Mouse (Mus musculus) embryonic facial prominence, embryonic 11.5 days (tissue): ENCODE data around the gene Col4a2. TPM values are rescaled to one million over a fixed set of nuclear protein-coding genes. Genes with fewer than 3 reads are reported as not detected.

Experiments
- ATAC-seq: fragments of 200-750 bp; cut with Nextera tagmentation; replicated peaks from 2 replicates; pipeline ENCODE4 v1.8.0; 2017; ENCODE audit warnings: low read depth; ENCODE audit not compliant: insufficient number of reproducible peaks, low FRiP score, low TSS enrichment
- DNase-seq: peaks from one replicate; pipeline ENCODE4 v3.0.0-alpha.2; 2015; ENCODE audit warnings: low spot score
- H3K27ac ChIP-seq: fragments of 300-500 bp; sonication (generic); replicated peaks from 2 replicates; pipeline ENCODE4 v1.5.1; 2014; ENCODE audit warnings: mild to moderate bottlenecking, low read depth, low read length, control low read depth
- H3K27me3 ChIP-seq: fragments of 300-500 bp; sonication (generic); 2 replicates; pipeline ENCODE4 v1.6.1; 2014; ENCODE audit warnings: mild to moderate bottlenecking, low read length, moderate library complexity, mixed read lengths; ENCODE audit not compliant: control insufficient read depth, insufficient read depth
- H3K36me3 ChIP-seq: fragments of 300-500 bp; sonication (generic); replicated peaks from 2 replicates; pipeline ENCODE4 v1.6.1; 2014; ENCODE audit warnings: low read depth, mild to moderate bottlenecking, low read length, moderate library complexity, mixed read lengths; ENCODE audit not compliant: control insufficient read depth, insufficient read depth
- H3K4me1 ChIP-seq: fragments of 300-500 bp; sonication (generic); 2 replicates; pipeline ENCODE4 v1.6.1; 2014; ENCODE audit warnings: low read length, mixed read lengths; ENCODE audit not compliant: control insufficient read depth, insufficient read depth
- H3K4me2 ChIP-seq: fragments of 300-500 bp; sonication (generic); 2 replicates; pipeline ENCODE4 v1.6.1; 2014; ENCODE audit warnings: low read depth, mild to moderate bottlenecking, control low read depth, low read length, moderate library complexity
- H3K4me3 ChIP-seq: fragments of 300-500 bp; sonication (generic); 2 replicates; pipeline ENCODE4 v1.5.1; 2014; ENCODE audit warnings: low read depth, low read length, control low read depth
- H3K9ac ChIP-seq: fragments of 300-500 bp; sonication (generic); replicated peaks from 2 replicates; pipeline ENCODE4 v1.6.1; 2014; ENCODE audit warnings: mild to moderate bottlenecking, control low read depth, low read length
- H3K9me3 ChIP-seq: fragments of 300-500 bp; sonication (generic); replicated peaks from 2 replicates; pipeline ENCODE4 v1.6.1; 2016; ENCODE audit warnings: mild to moderate bottlenecking, low read length, inconsistent platforms, mixed read lengths; ENCODE audit not compliant: control insufficient read depth
- WGBS: fragments of 180-500 bp; shearing (Covaris S2); extraction: QIAGEN DNeasy Blood & Tissue Kit; methylation state at CpG from one replicate; pipeline ENCODE4 v1.1.7; 2014; 5-methylcytosine and 5-hydroxymethylcytosine counted together
- polyA plus RNA-seq: library from polyadenylated mRNA; unstranded; fragments of >200 nt; fragmentation: Nextera tagmentation; extraction: Ambion mirVana; gene quantifications from 2 replicates; pipeline ENCODE4 v1.2.1, GENCODE M21; 2014

Gene Col4a2
- polyA plus RNA-seq, 1 experiment from 2014 or later, result 26.7 TPM

DNA sequence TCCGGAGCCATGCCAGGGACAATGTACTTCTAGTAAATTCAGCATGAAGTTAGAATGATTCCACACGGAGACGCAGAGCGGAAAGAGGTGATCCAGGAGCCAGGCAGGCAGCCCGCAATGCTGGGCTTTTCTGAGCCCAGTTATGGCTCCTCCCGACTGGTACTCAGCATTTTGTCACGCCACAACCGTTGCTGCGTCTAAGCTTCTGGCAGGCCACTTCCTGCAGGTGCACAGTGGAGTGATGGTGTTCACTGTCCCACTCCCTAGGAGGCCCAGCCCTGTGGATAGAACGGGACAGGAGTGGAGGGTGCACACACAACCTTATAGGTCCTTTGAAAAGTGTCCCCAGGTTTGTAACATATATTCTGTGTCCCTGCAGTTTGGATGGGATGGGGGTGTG, 83.0 kb downstream of the Col4a2 start:
- Histone ChIP-seq H3K4me1 (no peaks in the 10 kb centered on the region), H3K27me3 (no peaks in the 10 kb centered on the region), H3K4me3 (no peak overlapping the region), H3K4me2 (no peak overlapping the region), H3K9me3 (no peaks in the 10 kb centered on the region), H3K36me3 (no peaks in the 10 kb centered on the region), H3K9ac (no peak overlapping the region), H3K27ac (no peak overlapping the region; the same call in 1 of the 2 replicates)
- 78% methylated on average over 10 of the region's 10 CpGs for WGBS
- no peak for ATAC-seq
- DNase-seq, result no peak

DNA sequence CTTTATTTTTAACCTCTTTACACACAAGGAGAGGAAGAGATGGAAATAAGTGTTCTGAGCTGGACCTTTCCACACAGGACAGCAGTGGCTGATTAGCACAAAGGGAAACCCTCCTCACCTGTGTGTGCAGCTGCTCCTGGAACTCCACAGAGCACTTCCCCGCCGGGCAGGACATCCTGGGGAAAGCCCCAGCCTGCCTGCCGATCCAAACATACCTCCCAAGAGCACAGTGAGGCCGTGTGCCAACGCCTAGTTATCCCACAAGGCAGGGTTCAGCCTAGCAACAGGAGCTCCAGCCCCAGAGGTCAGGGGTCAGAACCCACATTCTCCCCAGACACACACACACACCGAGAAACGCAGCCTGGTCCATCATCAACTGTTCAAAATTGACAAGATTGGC, 83.5 kb downstream of the Col4a2 start:
- no peak overlapping the region for H3K27ac ChIP-seq
- no peaks in the 10 kb centered on the region for H3K4me1 ChIP-seq
- H3K9me3 ChIP-seq, result no peaks in the 10 kb centered on the region
- no peak overlapping the region for H3K4me2 ChIP-seq
- H3K9ac ChIP-seq, result no peak overlapping the region
- no peaks in the 10 kb centered on the region for H3K36me3 ChIP-seq
- 65% methylated on average over 7 of the region's 7 CpGs for WGBS
- no peak for ATAC-seq
- H3K27me3 ChIP-seq, result no peaks in the 10 kb centered on the region
- H3K4me3 ChIP-seq, result no peak overlapping the region
- DNase-seq, result no peak

DNA sequence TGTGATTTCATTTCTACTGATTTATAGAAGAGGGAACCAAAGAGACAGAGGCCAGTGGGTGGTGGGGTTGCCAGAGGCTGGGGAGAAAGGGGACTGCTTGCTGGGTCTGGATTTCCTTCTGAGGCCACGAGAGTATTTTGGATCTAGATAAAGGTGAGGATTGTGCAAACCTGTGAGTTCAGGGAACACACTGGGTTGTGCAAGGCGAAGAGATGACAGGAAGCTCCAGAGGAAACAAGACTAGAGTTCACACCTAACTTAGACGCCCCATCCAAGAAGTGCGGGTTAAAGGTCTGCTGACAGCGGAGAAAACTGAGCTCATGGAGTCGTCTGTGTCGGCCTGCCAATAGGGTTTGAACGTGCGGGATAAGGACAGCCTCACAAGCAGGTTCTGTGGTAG, 84.5 kb downstream of the Col4a2 start:
- no peak for DNase-seq
- Histone ChIP-seq H3K4me1 (no peaks in the 10 kb centered on the region), H3K4me3 (no peak overlapping the region), H3K36me3 (no peaks in the 10 kb centered on the region), H3K4me2 (no peak overlapping the region), H3K9ac (no peak overlapping the region), H3K27ac (no peak overlapping the region), H3K9me3 (no peaks in the 10 kb centered on the region), H3K27me3 (no peaks in the 10 kb centered on the region)
- 81% methylated on average over 9 of the region's 9 CpGs for WGBS
- no peak for ATAC-seq

DNA sequence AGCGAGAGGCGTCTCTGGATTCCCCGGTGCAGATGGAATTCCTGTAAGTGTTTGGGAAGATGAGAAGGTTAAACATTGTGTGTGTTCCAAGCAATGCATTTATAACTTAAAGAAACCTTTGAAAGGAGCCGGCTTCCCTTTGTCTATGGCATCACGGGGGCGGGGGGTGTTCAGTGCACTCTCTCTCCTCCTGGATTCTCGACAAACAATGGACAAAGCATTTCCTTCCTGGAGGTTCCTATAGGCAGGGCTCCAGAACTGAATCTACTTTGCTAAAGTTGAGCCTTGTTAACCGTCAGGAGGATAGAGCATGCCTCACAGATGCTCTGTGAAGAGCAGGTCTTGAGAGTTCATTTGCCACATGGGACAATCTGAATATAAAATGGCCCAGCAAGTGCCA, 87.1 kb downstream of the Col4a2 start:
- H3K4me1 ChIP-seq, result no peaks in the 10 kb centered on the region
- no peak overlapping the region for H3K4me2 ChIP-seq
- no peak overlapping the region for H3K4me3 ChIP-seq
- H3K27me3 ChIP-seq, result no peaks in the 10 kb centered on the region
- H3K36me3 ChIP-seq, result no peaks in the 10 kb centered on the region
- WGBS, result 33% methylated on average over 8 of the region's 8 CpGs
- no peaks in the 10 kb centered on the region for H3K9me3 ChIP-seq
- DNase-seq (no peak), ATAC-seq (no peak)
- no peak overlapping the region for H3K9ac ChIP-seq
- H3K27ac ChIP-seq, result no peak overlapping the region

DNA sequence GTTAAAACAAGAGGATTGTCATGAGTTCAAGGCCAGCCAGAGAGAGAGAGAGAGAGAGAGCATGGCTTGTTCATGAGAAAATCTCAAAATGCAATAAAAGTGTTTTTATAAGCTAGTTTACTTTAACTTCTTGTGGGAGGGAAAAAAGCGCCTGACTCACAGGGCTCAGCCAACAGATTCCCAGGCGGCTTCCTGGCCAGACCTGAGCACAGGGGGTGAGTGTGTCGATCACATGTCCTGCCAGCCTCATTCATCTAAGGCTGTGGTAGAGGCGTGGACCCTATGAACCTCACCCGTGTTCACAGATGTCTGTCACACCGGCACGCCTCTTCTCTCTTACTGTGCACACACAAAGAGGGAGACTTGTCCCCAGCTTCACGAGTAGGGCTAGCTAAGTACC, 87.6 kb downstream of the Col4a2 start:
- ATAC-seq (no peak), DNase-seq (no peak)
- WGBS, result 77% methylated on average over 8 of the region's 8 CpGs
- Histone ChIP-seq H3K27me3 (no peaks in the 10 kb centered on the region), H3K4me2 (no peak overlapping the region), H3K4me3 (no peak overlapping the region), H3K9me3 (no peaks in the 10 kb centered on the region), H3K36me3 (no peaks in the 10 kb centered on the region), H3K9ac (no peak overlapping the region), H3K27ac (no peak overlapping the region), H3K4me1 (no peaks in the 10 kb centered on the region)

DNA sequence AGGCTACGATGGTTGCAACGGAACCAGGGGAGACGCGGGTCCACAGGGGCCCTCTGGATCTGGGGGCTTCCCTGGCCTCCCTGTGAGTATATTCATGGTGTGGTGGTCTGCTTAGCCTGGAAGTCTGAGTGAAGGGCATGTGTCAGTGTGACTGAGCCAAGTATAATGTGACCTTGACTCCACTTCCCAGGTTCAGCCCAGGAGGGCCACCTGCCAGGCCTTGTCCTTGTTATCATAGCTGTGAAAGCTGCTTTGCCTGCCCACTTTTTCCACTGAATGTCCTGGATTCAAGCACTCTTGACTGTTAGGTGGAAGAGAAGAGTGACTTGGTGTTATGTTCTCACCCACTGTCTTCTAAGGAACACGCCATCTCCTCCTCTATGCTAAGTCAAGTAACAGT, 88.6 kb downstream of the Col4a2 start:
- no peak overlapping the region for H3K9ac ChIP-seq
- ATAC-seq (no peak), DNase-seq (no peak)
- no peaks in the 10 kb centered on the region for H3K9me3 ChIP-seq
- H3K27ac ChIP-seq, result no peak overlapping the region
- 93% methylated on average over 5 of the region's 5 CpGs for WGBS
- H3K27me3 ChIP-seq, result no peaks in the 10 kb centered on the region
- no peak overlapping the region for H3K4me3 ChIP-seq
- no peaks in the 10 kb centered on the region for H3K36me3 ChIP-seq
- H3K4me2 ChIP-seq, result no peak overlapping the region
- H3K4me1 ChIP-seq, result no peaks in the 10 kb centered on the region

DNA sequence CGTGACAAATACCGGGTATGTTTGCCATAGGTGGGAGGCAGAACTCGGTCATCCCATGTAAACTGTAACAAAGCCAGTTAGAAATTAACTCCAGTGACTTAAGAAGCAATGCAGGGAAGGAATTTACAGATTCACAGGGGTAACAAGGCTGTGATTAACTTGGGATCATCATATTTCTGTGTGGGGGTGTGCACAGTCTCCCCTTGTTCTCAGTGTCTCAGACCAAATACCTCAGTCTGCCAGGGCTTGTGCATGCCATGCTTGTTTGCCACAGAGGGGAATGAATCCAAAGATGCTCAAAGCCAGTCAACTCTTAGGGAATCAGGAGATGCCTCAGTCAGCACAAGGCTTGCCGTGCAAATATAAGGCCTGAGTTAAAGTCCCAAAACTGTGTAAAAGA, 89.6 kb downstream of the Col4a2 start:
- no peak overlapping the region for H3K27ac ChIP-seq
- ATAC-seq, result no peak
- 86% methylated on average over 4 of the region's 4 CpGs for WGBS

DNA sequence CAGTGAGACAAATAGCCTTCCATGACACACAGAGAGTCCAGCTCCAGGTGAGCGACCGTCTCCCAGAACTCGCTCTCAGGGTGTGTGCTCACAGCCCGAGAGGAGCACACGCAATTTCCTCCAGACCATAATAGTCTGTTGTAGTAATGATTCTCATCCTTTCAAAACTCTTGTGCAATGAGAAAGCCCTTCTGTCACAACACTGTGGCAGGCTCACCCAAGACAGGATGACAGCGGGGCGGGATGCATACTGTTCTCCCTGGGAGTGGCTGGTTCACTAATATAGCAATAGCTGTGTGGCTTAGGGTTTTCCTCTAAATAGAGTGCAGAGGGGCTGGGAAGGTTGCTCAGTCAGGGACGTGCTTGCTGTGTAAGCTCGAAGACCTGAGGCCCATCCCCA, 91.2 kb downstream of the Col4a2 start:
- no peak overlapping the region for H3K27ac ChIP-seq
- H3K9ac ChIP-seq, result no peak overlapping the region
- H3K36me3 ChIP-seq, result no peaks in the 10 kb centered on the region; the same call in 1 of the 2 replicates
- no peak overlapping the region for H3K4me2 ChIP-seq
- H3K27me3 ChIP-seq, result no peaks in the 10 kb centered on the region
- no peak overlapping the region for H3K4me3 ChIP-seq
- WGBS, result 88% methylated on average over 9 of the region's 9 CpGs
- DNase-seq (no peak), ATAC-seq (no peak)
- H3K9me3 ChIP-seq, result no peaks in the 10 kb centered on the region
- no peaks in the 10 kb centered on the region; the same call in 1 of the 2 replicates for H3K4me1 ChIP-seq

More for the DNA sequence above, 89.6 kb downstream of the Col4a2 start:
- no peak overlapping the region for H3K9ac ChIP-seq
- H3K4me2 ChIP-seq, result no peak overlapping the region
- H3K9me3 ChIP-seq, result no peaks in the 10 kb centered on the region
- no peaks in the 10 kb centered on the region for H3K27me3 ChIP-seq
- H3K4me3 ChIP-seq, result no peak overlapping the region
- DNase-seq, result no peak
- no peaks in the 10 kb centered on the region for H3K4me1 ChIP-seq
- no peaks in the 10 kb centered on the region; the same call in 1 of the 2 replicates for H3K36me3 ChIP-seq
